Mouse (Mus musculus) limb, embryonic 15.5 days (tissue): Measurements from ENCODE around the gene Rnf114. TPM values are rescaled to one million over a fixed set of nuclear protein-coding genes. Genes with fewer than 3 reads are reported as not detected.

Source experiments
- ATAC-seq: fragments of 200-750 bp; cut with Nextera tagmentation; 2 replicates; pipeline ENCODE4 v1.8.0; 2017; ENCODE audit warnings: low read depth, moderate TSS enrichment; ENCODE audit not compliant: insufficient number of reproducible peaks, low FRiP score, low TSS enrichment
- H3K27ac ChIP-seq: fragments of 300-500 bp; sonication (generic); 2 replicates; pipeline ENCODE4 v1.5.1; 2015; ENCODE audit warnings: moderate library complexity, mild to moderate bottlenecking, inconsistent platforms
- H3K27me3 ChIP-seq: fragments of 300-500 bp; sonication (generic); 2 replicates; pipeline ENCODE4 v1.6.1; 2015; ENCODE audit warnings: inconsistent platforms
- H3K36me3 ChIP-seq: fragments of 300-500 bp; sonication (generic); 2 replicates; pipeline ENCODE4 v1.6.1; 2015; ENCODE audit warnings: inconsistent platforms
- H3K4me1 ChIP-seq: fragments of 300-500 bp; sonication (generic); 2 replicates; pipeline ENCODE4 v1.6.1; 2015; ENCODE audit warnings: inconsistent platforms
- H3K4me2 ChIP-seq: fragments of 300-500 bp; sonication (generic); 2 replicates; pipeline ENCODE4 v1.6.1; 2015; ENCODE audit warnings: mild to moderate bottlenecking, inconsistent platforms
- H3K4me3 ChIP-seq: fragments of 300-500 bp; sonication (generic); 2 replicates; pipeline ENCODE4 v1.5.1; 2015; ENCODE audit warnings: mild to moderate bottlenecking, inconsistent platforms
- H3K9ac ChIP-seq: fragments of 300-500 bp; sonication (generic); 2 replicates; pipeline ENCODE4 v1.6.1; 2015; ENCODE audit warnings: inconsistent platforms
- H3K9me3 ChIP-seq: fragments of 300-500 bp; sonication (generic); 2 replicates; pipeline ENCODE4 v1.6.1; 2016; ENCODE audit warnings: inconsistent platforms
- WGBS: fragments of 180-500 bp; shearing (Covaris S2); methylation state at CpG from one replicate; pipeline ENCODE4 v1.1.7; 2015; 5-methylcytosine and 5-hydroxymethylcytosine counted together
- polyA plus RNA-seq: library from polyadenylated mRNA; unstranded; fragments of >200 nt; fragmentation: Nextera tagmentation; extraction: Ambion mirVana; gene quantifications from 2 replicates; pipeline ENCODE4 v1.2.1, GENCODE M21; 2015

The Rnf114 gene
- polyA plus RNA-seq, 1 experiment from 2014 or later = 69.9 TPM

- Histone ChIP-seq H3K27me3 (no peaks in the 10 kb centered on the region), H3K27ac (no peak overlapping the region), H3K9me3 (no peaks in the 10 kb centered on the region), H3K9ac (no peak overlapping the region), H3K4me2 (no peak overlapping the region), H3K36me3 (peaks cover 64% of the 10 kb centered on the region), H3K4me1 (peaks cover 26% of the 10 kb centered on the region), H3K4me3 (no peak overlapping the region)
- ATAC-seq = no peak
- WGBS = 97% methylated on average over 4 of the region's 4 CpGs
These were observed 16.1 kb downstream of the Rnf114 start for GRCm38 (mm10) chr2:167508569-167508968.

- H3K36me3 ChIP-seq = peaks cover 82% of the 10 kb centered on the region
- no peak overlapping the region for H3K4me3 ChIP-seq
- no peak overlapping the region for H3K9ac ChIP-seq
- no peak for ATAC-seq
- no peak overlapping the region for H3K4me2 ChIP-seq
- peaks cover 9% of the 10 kb centered on the region for H3K4me1 ChIP-seq
- no peak overlapping the region for H3K27ac ChIP-seq
- H3K27me3 ChIP-seq = no peaks in the 10 kb centered on the region
- H3K9me3 ChIP-seq = no peaks in the 10 kb centered on the region
- WGBS = 90% methylated on average over 3 of the region's 3 CpGs
These were observed 18.0 kb downstream of the Rnf114 start for GRCm38 (mm10) chr2:167510485-167510884.

DNA sequence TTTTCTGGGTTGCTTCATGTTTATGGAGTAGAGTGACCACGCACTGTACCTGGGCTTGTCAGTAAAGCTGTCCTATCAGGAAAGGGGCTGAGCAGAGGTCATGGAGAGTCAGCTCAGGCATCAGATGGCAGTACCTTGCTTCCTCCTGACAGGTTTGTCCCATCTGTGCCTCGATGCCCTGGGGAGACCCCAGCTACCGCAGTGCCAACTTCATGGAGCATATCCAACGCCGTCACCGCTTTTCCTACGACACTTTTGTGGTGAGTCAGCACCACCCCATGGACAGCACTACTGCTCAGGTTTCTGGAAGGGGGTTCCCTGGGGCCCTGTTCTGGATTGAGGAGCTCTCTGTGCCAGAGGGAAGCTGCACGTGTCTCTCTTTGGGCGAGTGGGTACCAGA lies 19.9 kb downstream of the Rnf114 start:
- no peak for ATAC-seq
- Histone ChIP-seq H3K9ac (no peak overlapping the region), H3K27ac (no peak overlapping the region), H3K4me3 (no peak overlapping the region), H3K36me3 (peaks cover 95% of the 10 kb centered on the region), H3K4me2 (no peak overlapping the region), H3K4me1 (no peaks in the 10 kb centered on the region), H3K27me3 (no peaks in the 10 kb centered on the region), H3K9me3 (no peaks in the 10 kb centered on the region)
- 95% methylated on average over 9 of the region's 9 CpGs for WGBS

DNA sequence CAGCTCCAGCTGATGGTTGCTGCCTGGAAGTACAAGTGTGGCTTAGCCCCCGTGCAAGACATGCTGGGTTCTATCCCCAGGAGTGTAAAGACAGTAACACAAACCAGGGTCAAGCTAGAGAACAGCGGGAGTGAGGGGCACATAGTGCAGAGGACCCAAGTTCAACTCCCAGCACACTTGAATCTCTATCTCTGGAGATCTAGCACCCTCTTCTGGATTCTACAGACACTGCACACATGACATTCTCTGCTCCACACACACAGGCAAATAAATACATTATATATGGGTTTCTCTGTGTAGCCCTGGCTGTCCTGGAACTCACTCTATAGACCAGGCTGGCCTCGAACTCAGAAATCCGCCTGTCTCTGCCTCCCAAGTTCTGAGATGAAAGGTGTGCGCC lies 20.5 kb downstream of the Rnf114 start:
- Histone ChIP-seq H3K27me3 (no peaks in the 10 kb centered on the region), H3K4me3 (no peak overlapping the region), H3K36me3 (peaks cover 95% of the 10 kb centered on the region), H3K4me1 (no peaks in the 10 kb centered on the region), H3K27ac (no peak overlapping the region), H3K9me3 (no peaks in the 10 kb centered on the region), H3K9ac (no peak overlapping the region), H3K4me2 (no peak overlapping the region)
- ATAC-seq = no peak
- WGBS = 90% methylated on average over 5 of the region's 5 CpGs

DNA sequence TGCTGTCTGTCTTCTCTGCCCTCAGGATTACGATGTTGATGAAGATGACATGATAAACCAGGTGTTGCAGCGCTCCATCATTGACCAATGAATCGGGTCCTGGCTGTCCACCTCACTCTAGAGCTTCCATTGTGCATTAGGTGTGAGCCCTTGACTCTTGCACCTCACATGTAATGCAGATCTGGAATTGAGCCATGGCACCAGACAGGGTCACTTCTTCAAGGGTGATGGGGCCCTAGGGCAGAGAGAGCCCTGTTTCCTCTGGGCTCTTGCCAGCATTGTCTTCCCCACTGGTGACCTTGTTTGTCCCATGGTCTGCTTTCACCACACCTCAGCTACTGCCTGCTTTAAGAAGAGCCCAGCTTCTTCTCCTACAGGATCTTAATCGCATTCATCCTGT lies 22.2 kb downstream of the Rnf114 start:
- Histone ChIP-seq H3K4me3 (no peak overlapping the region), H3K9ac (no peak overlapping the region), H3K4me1 (no peaks in the 10 kb centered on the region), H3K36me3 (peaks cover 86% of the 10 kb centered on the region), H3K4me2 (no peak overlapping the region), H3K27ac (no peak overlapping the region), H3K9me3 (no peaks in the 10 kb centered on the region), H3K27me3 (no peaks in the 10 kb centered on the region)
- ATAC-seq = no peak
- 95% methylated on average over 4 of the region's 4 CpGs for WGBS

- Histone ChIP-seq H3K4me1 (no peaks in the 10 kb centered on the region), H3K27me3 (no peaks in the 10 kb centered on the region), H3K27ac (no peak overlapping the region), H3K9me3 (no peaks in the 10 kb centered on the region), H3K4me3 (no peak overlapping the region), H3K4me2 (no peak overlapping the region), H3K9ac (no peak overlapping the region), H3K36me3 (peaks cover 85% of the 10 kb centered on the region)
- ATAC-seq = no peak
- WGBS = 87% methylated on average over 5 of the region's 5 CpGs
These were observed 23.2 kb downstream of the Rnf114 start for GRCm38 (mm10) chr2:167515688-167516087.

GRCm38 (mm10) chr2:167519606-167520252 lies 27.3 kb downstream of the Rnf114 start:
- no peak overlapping the region for H3K4me2 ChIP-seq
- no peaks in the 10 kb centered on the region for H3K27me3 ChIP-seq
- H3K27ac ChIP-seq = no peak overlapping the region
- no peak overlapping the region for H3K9ac ChIP-seq
- H3K36me3 ChIP-seq = peaks cover 46% of the 10 kb centered on the region
- 70% methylated on average over 5 of the region's 5 CpGs for WGBS
- no peak for ATAC-seq
- no peaks in the 10 kb centered on the region for H3K4me1 ChIP-seq
- H3K9me3 ChIP-seq = no peaks in the 10 kb centered on the region
- H3K4me3 ChIP-seq = no peak overlapping the region

GRCm38 (mm10) chr2:167528278-167528677 lies 35.8 kb downstream of the Rnf114 start:
- ATAC-seq = no peak
- no peaks in the 10 kb centered on the region for H3K27me3 ChIP-seq
- H3K4me2 ChIP-seq = no peak overlapping the region
- no peak overlapping the region for H3K9ac ChIP-seq
- no peaks in the 10 kb centered on the region for H3K4me1 ChIP-seq
- H3K36me3 ChIP-seq = no peaks in the 10 kb centered on the region
- no peak overlapping the region for H3K27ac ChIP-seq
- WGBS = 18% methylated on average over 5 of the region's 5 CpGs
- H3K4me3 ChIP-seq = no peak overlapping the region
- H3K9me3 ChIP-seq = no peaks in the 10 kb centered on the region

- 48% methylated on average over 5 of the region's 5 CpGs for WGBS
- Histone ChIP-seq H3K9ac (no peak overlapping the region), H3K36me3 (no peaks in the 10 kb centered on the region), H3K27me3 (no peaks in the 10 kb centered on the region), H3K27ac (no peak overlapping the region), H3K4me3 (no peak overlapping the region), H3K4me1 (no peaks in the 10 kb centered on the region), H3K9me3 (no peaks in the 10 kb centered on the region), H3K4me2 (no peak overlapping the region)
- ATAC-seq = no peak
These were observed 37.6 kb downstream of the Rnf114 start for GRCm38 (mm10) chr2:167529935-167530513.

GRCm38 (mm10) chr2:167530536-167530935 lies 38.1 kb downstream of the Rnf114 start:
- ATAC-seq = no peak
- WGBS = 71% methylated on average over 4 of the region's 4 CpGs
- H3K4me1 ChIP-seq = no peaks in the 10 kb centered on the region

DNA sequence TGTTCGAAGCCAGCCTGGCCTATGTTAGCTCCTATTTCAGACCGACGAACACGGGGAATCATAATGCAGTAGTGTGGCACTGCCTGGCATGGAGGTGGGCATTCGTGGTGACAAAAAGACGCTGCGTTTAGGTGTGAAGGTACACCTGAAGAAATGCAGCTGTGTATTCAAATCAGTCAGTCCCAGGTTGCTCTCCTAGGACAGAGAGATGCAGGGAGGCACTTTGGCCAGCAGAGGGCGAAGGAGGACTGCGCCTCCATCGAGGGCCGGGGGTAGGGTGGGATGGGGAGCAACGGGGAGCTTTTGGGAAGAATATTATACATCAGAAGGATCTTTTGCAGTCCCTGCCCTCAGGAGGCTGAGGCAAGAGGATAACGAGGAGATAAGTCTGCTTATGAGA lies 39.7 kb downstream of the Rnf114 start:
- WGBS = 19% methylated on average over 13 of the region's 13 CpGs
- no peaks in the 10 kb centered on the region for H3K4me1 ChIP-seq
- peaks cover 11% of the 10 kb centered on the region for H3K27me3 ChIP-seq
- no peaks in the 10 kb centered on the region for H3K9me3 ChIP-seq
- H3K9ac ChIP-seq = no peak overlapping the region
- no peak overlapping the region for H3K4me3 ChIP-seq
- no peak overlapping the region for H3K27ac ChIP-seq
- no peaks in the 10 kb centered on the region for H3K36me3 ChIP-seq
- H3K4me2 ChIP-seq = no peak overlapping the region
- no peak for ATAC-seq

More at GRCm38 (mm10) chr2:167530536-167530935, 38.1 kb downstream of the Rnf114 start:
- Histone ChIP-seq H3K4me2 (no peak overlapping the region), H3K27me3 (no peaks in the 10 kb centered on the region), H3K9me3 (no peaks in the 10 kb centered on the region), H3K9ac (no peak overlapping the region), H3K4me3 (no peak overlapping the region), H3K36me3 (no peaks in the 10 kb centered on the region), H3K27ac (no peak overlapping the region)

DNA sequence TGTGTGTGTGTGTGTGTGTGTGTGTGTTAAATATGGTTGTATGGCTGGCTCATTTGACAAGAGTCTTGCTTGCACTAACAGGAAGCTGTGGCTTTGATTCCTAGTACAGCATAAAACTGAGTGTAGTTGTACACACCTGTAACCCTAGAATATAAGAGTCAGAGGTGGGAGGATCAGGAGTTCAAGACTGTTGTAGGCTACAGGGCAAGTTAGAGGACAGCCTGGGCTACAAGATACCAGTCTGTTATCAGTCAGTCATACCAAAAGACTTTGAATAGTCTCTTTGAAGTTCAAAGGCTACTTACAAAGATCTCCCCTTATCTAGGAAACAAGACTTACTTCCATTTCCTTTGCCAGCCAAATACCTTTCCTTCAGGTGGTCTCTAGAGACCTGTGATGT lies 41.4 kb downstream of the Rnf114 start:
- ATAC-seq = no peak
- H3K4me2 ChIP-seq = no peak overlapping the region
- H3K4me1 ChIP-seq = peaks cover 14% of the 10 kb centered on the region
- H3K27me3 ChIP-seq = peaks cover 17% of the 10 kb centered on the region
- no peaks in the 10 kb centered on the region for H3K9me3 ChIP-seq
- H3K27ac ChIP-seq = no peak overlapping the region
- no peak overlapping the region for H3K9ac ChIP-seq
- 0 out of 2 replicates have a peak, but pooled peaks cover 4% of the 10 kb centered on the region for H3K36me3 ChIP-seq
- H3K4me3 ChIP-seq = no peak overlapping the region
